Mouse (Mus musculus): ENCODE data around the gene Pax7.

- TF ChIP-seq CTCF (IDR thresholded peaks at IDR 0.05): peak; percentile 39
- TF ChIP-seq EP300 (IDR thresholded peaks at IDR 0.05): no peak
Measured at GRCm38 (mm10) chr4:139703468-139703867, 129.9 kb downstream of the Pax7 start.

Data from lung, postnatal 0 days (tissue).